Mouse (Mus musculus) heart, embryonic 12.5 days (tissue): ENCODE measurements around the gene Tubal3. TPM values are rescaled to one million over a fixed set of nuclear protein-coding genes. Genes with fewer than 3 reads are reported as not detected.
"Not testable (repeated sequence)": the region's sequence is repeated elsewhere in the genome, so short reads cannot be mapped to it uniquely, and the experiment has no call there.

Experiments
- ATAC-seq: fragments of 200-750 bp; cut with Nextera tagmentation; 2 replicates; pipeline ENCODE4 v1.8.0; 2017; ENCODE audit warnings: moderate TSS enrichment, moderate library complexity; ENCODE audit not compliant: insufficient number of reproducible peaks, low FRiP score
- H3K27ac ChIP-seq: fragments of 300-500 bp; sonication (generic); 2 replicates; pipeline ENCODE4 v1.5.1; 2016; ENCODE audit warnings: mild to moderate bottlenecking, moderate library complexity; ENCODE audit not compliant: poor library complexity, severe bottlenecking
- H3K27me3 ChIP-seq: fragments of 300-500 bp; sonication (generic); replicated peaks from 2 replicates; pipeline ENCODE4 v1.6.1; 2016; ENCODE audit warnings: mild to moderate bottlenecking, moderate library complexity
- H3K36me3 ChIP-seq: fragments of 300-500 bp; sonication (generic); 2 replicates; pipeline ENCODE4 v1.6.1; 2016; ENCODE audit warnings: mild to moderate bottlenecking, moderate library complexity
- H3K4me1 ChIP-seq: fragments of 300-500 bp; sonication (generic); replicated peaks from 2 replicates; pipeline ENCODE4 v1.6.1; 2016; ENCODE audit warnings: mild to moderate bottlenecking
- H3K4me2 ChIP-seq: fragments of 300-500 bp; sonication (generic); 2 replicates; pipeline ENCODE4 v1.6.1; 2016; ENCODE audit warnings: mild to moderate bottlenecking, moderate library complexity
- H3K4me3 ChIP-seq: fragments of 300-500 bp; sonication (generic); 2 replicates; pipeline ENCODE4 v1.5.1; 2016; ENCODE audit warnings: mild to moderate bottlenecking
- H3K9ac ChIP-seq: fragments of 300-500 bp; sonication (generic); 2 replicates; pipeline ENCODE4 v1.6.1; 2016; ENCODE audit warnings: mild to moderate bottlenecking, moderate library complexity
- H3K9me3 ChIP-seq: fragments of 300-500 bp; sonication (generic); replicated peaks from 2 replicates; pipeline ENCODE4 v1.6.1; 2016; ENCODE audit warnings: mild to moderate bottlenecking, moderate library complexity
- WGBS: fragments of 180-500 bp; shearing (Covaris S2); methylation state at CpG from one replicate; pipeline ENCODE4 v1.1.7; 2016; 5-methylcytosine and 5-hydroxymethylcytosine counted together
- polyA plus RNA-seq: library from polyadenylated mRNA; unstranded; fragments of >200 nt; fragmentation: Nextera tagmentation; extraction: Ambion mirVana; gene quantifications from 2 replicates; pipeline ENCODE4 v1.2.1, GENCODE M21; 2016

Tubal3 gene
- polyA plus RNA-seq, 1 experiment from 2014 or later = not detected

DNA sequence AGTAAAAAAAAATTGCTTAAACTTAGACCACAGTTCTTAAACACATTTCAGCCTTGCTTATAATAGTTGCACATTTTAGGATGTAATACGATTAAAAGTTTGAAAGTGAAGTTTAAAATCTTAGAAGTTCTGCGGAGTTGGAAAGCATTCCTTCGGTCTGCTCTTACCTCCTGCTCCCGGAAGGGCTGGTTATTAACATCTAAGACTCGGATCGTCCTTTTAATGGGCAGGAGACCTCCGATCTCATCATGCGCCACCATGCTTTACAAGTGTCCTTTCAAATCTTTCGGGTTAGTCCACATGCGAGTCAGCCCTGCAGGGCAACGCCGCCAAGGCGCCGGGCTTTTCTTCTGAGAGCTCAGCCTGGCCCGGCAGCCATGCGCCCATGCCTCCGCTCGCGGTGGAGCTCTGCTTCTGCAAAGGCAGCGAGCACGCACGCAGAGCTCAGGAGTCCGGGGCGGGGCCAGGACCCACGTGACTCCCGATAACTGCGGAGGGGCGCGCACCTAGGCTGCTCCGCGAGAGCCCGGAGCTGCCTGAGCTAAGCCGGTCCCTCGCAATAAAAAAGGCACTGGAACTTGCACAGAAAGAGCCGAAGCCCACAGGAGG, 24.8 kb upstream of the Tubal3 start:
- ATAC-seq = peak; percentile 99
- H3K4me3 ChIP-seq = peak overlapping the region; percentile 76
- H3K4me1 ChIP-seq = peaks cover 11% of the 10 kb centered on the region
- H3K36me3 ChIP-seq = peaks cover 6% of the 10 kb centered on the region
- H3K27ac ChIP-seq = peak overlapping the region; percentile 82
- H3K9me3 ChIP-seq = no peaks in the 10 kb centered on the region
- no peaks in the 10 kb centered on the region for H3K27me3 ChIP-seq
- H3K4me2 ChIP-seq = peak overlapping the region; percentile 63
- under 1% methylated on average over 35 of the region's 35 CpGs for WGBS
- H3K9ac ChIP-seq = peak overlapping the region; percentile 86

DNA sequence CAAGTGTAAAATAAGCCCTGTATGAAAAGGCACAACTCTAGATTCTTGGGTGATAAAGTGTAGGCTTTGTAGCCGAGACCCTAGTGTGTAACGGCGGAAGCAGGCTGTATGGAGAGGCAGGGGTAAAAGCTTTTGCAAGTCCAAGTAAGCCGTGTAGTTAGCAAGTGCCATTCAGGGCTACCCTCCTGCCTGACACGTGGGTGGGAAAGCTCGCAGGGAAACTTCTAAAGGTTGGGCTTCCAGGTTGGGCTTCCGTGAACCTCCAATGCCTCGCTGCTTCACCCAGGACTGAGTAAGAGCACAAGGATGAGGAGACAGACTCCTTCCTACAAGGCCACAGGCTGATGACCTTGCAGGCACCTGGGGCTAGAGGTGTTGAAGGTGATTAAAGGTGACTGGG, 23.5 kb upstream of the Tubal3 start:
- Histone ChIP-seq H3K4me2 (no peak overlapping the region), H3K4me1 (peaks cover 11% of the 10 kb centered on the region), H3K36me3 (peaks cover 9% of the 10 kb centered on the region), H3K9ac (no peak overlapping the region), H3K9me3 (no peaks in the 10 kb centered on the region), H3K4me3 (no peak overlapping the region), H3K27me3 (no peaks in the 10 kb centered on the region), H3K27ac (no peak overlapping the region)
- ATAC-seq = no peak
- 72% methylated on average over 8 of the region's 8 CpGs for WGBS

DNA sequence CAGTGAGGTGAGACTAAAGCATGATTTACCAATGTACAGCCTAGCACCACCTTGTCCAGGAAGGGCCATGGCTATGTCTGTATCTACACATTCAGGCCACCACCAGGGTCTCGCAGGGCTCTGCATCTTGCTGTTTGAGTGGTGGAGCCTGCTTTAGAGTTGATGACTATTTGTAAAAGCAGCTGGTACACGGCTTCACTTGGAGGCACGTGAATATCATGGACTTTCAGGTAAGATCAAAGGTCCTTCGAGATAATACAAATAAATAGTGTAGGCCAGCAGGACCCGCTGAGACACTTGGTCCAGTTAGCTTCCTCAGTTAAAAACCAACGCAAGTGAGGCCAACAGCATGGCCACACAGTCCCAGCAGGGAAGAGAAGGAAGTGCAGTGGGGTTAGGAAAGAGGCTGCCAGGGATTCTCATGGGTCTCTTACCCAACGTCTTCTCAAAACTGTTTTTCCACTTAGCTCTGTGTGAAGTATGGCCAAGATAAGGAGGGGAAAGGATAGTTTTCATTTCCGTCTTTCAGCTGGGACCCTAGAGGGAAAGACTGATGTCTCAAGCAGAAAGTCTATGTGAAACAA, 22.6 kb upstream of the Tubal3 start:
- Histone ChIP-seq H3K27ac (no peak overlapping the region), H3K9me3 (no peaks in the 10 kb centered on the region), H3K9ac (no peak overlapping the region), H3K27me3 (no peaks in the 10 kb centered on the region), H3K4me2 (no peak overlapping the region), H3K4me3 (no peak overlapping the region), H3K36me3 (peaks cover 14% of the 10 kb centered on the region), H3K4me1 (peaks cover 6% of the 10 kb centered on the region)
- ATAC-seq = no peak
- 72% methylated on average over 8 of the region's 8 CpGs for WGBS

DNA sequence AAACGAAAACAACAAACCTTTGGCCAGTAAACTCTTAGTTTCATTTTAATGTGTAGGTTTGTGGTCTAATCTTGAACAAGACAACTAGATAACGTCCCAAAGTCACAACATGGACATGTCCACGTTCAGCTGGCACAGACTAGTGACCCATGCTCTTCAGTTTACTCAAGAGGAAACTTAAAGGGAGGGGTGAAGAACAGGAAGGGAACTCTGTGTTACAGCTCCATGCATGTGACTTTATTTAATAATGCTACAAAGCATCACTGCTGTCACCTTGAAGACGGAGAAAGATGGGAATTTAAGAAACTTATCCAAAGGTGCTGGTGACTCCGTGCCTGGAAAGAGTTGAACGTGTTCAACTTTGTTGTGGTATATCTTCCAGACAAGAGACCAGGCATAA, 22.0 kb upstream of the Tubal3 start:
- WGBS = 79% methylated on average over 6 of the region's 6 CpGs
- no peak for ATAC-seq

DNA sequence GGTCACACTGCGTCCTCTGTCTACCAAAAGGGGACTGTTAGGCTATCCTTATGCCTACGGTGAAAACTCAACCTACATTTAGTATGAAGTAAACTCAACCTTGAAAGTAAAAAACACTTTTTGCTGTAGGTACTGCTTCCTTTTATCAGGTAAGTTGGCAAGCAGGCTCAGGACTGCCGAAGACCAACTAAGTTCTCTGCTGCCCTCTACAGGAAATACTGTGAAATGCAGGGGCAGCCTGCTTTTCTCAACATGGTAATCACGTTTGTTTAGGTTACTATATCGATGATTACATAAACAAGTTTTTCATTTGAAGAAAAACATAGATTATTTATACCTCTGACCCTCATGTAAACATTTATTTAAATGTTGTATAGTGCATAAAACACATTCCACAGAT, 21.2 kb upstream of the Tubal3 start:
- Histone ChIP-seq H3K4me1 (no peaks in the 10 kb centered on the region; the same call in none of the 2 replicates), H3K4me3 (no peak overlapping the region), H3K27ac (no peak overlapping the region), H3K27me3 (no peaks in the 10 kb centered on the region), H3K9ac (no peak overlapping the region), H3K4me2 (no peak overlapping the region), H3K36me3 (peaks cover 17% of the 10 kb centered on the region), H3K9me3 (no peaks in the 10 kb centered on the region)
- WGBS = 35% methylated on average over 5 of the region's 5 CpGs
- no peak for ATAC-seq

More for the DNA sequence above, 22.0 kb upstream of the Tubal3 start:
- Histone ChIP-seq H3K4me2 (no peak overlapping the region), H3K27me3 (no peaks in the 10 kb centered on the region), H3K9me3 (no peaks in the 10 kb centered on the region), H3K36me3 (peaks cover 17% of the 10 kb centered on the region), H3K9ac (no peak overlapping the region), H3K4me3 (no peak overlapping the region), H3K4me1 (peaks cover 6% of the 10 kb centered on the region), H3K27ac (no peak overlapping the region)

DNA sequence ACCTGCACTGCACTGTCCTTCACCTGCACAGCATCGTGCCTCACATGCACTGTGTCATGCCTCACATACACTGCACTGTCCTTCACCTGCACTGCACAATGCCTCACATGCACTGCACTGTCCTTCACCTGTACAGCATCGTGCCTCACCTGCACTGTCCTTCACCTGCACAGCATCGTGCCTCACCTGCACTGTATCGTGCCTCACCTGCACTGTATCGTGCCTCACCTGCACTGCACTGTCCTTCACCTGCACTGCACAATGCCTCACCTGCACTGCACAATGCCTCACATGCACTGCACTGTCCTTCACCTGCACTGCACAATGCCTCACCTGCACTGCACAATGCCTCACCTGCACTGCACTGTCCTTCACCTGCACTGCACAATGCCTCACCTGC, 19.9 kb upstream of the Tubal3 start:
- not testable (repeated sequence) for H3K9me3 ChIP-seq, H3K9ac ChIP-seq, H3K27me3 ChIP-seq, H3K4me3 ChIP-seq, H3K4me1 ChIP-seq, H3K27ac ChIP-seq, H3K4me2 ChIP-seq, ATAC-seq
- peaks cover 17% of the 10 kb centered on the region for H3K36me3 ChIP-seq
- WGBS = 90% methylated on average over 5 of the region's 5 CpGs

DNA sequence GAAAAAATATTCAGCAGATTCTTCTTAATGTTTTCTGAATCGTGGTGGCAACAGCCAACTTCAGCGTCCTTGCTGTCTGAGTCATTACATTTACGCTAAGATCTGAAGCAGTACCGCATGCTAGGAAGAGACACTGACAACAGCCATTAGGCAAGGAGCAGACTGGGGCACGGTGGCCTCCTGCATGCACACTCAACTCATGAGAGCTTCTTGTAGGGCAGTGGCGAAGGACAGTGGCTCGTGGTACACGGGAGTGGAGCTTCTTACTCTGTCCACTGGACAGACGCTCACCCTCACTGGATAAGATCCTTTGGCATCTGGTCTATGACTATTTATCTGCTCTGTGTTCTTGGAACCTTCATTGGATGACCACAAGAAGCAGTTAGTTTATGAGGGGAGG, 18.8 kb upstream of the Tubal3 start:
- Histone ChIP-seq H3K4me2 (no peak overlapping the region), H3K9me3 (no peaks in the 10 kb centered on the region), H3K36me3 (peaks cover 20% of the 10 kb centered on the region), H3K9ac (no peak overlapping the region), H3K4me3 (no peak overlapping the region), H3K27me3 (no peaks in the 10 kb centered on the region), H3K27ac (no peak overlapping the region), H3K4me1 (no peaks in the 10 kb centered on the region)
- WGBS = 87% methylated on average over 9 of the region's 9 CpGs
- ATAC-seq = no peak

DNA sequence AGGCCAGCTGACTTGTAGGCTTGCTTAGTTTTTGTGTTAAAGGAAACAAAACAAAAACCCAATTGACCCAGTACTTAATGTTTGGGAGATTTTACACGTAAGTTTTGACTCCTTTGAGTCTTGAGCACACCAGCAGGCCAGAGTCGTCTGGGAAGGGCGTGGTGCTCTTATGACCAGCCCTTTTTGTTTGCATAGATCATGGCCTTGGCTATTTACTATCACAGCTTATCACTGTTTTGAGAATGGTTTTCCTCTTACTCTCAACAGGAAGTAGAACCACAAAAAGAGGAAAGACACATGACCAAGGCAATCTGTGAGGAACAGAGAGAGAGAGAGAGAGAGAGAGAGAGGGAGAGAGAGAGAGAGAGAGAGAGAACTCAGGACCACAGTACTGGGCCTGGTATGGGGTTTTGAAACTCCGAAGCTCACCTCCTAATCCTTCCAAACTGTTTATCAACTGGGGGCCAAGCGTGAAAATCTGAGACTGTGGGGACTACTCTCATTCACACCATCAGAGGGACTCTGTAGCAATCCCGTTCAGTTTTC, 10.8 kb upstream of the Tubal3 start:
- Histone ChIP-seq H3K36me3 (peaks cover 23% of the 10 kb centered on the region), H3K4me2 (no peak overlapping the region), H3K27ac (no peak overlapping the region), H3K4me3 (no peak overlapping the region), H3K4me1 (peaks cover 13% of the 10 kb centered on the region; the same call in 1 of the 2 replicates), H3K9ac (no peak overlapping the region), H3K27me3 (no peaks in the 10 kb centered on the region), H3K9me3 (no peaks in the 10 kb centered on the region)
- no peak for ATAC-seq
- 54% methylated on average over 6 of the region's 6 CpGs for WGBS

DNA sequence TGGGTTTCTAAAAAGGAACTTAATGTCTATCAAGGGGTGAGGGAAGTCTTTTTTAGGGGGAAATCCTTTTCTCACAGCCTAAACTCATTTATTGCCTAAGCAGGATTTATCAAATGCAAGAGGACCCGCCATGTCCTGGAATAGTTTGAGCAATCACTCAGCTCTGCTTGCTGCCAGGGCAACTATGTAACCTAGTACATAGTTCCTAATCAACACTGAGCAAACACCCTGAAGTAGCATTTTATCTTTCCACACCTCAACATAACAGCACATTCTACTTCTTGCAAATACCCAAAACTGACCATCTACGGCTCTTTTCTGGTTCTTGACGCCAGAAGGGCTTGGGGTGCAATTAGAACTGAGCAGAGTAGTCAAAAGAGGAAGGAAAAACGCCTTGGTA, 9.8 kb upstream of the Tubal3 start:
- Histone ChIP-seq H3K4me2 (no peak overlapping the region), H3K36me3 (peaks cover 25% of the 10 kb centered on the region), H3K27ac (no peak overlapping the region), H3K27me3 (no peaks in the 10 kb centered on the region), H3K9ac (no peak overlapping the region), H3K4me1 (peaks cover 13% of the 10 kb centered on the region; the same call in 1 of the 2 replicates), H3K9me3 (no peaks in the 10 kb centered on the region), H3K4me3 (no peak overlapping the region)
- WGBS = 56% methylated on average over 4 of the region's 4 CpGs
- no peak for ATAC-seq

DNA sequence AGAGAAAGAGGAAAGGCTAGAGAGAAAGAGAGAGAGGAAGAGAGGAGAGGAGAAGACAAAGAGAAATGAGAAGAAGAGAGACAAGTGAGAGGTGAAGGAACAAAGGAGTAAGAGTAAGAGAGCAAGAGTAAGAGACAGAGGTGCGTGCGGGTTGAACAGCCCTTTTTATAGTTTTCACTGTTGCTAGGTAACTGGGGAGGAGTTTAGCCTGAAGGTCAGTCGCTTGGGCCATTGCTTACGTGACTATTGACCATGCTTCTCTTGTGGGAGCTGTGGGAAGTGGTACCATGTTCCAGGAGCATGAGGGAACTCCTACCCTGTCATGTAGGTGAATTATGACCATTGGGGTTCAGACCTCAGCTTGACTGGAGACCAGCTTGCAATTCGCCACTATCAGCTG, 7.7 kb upstream of the Tubal3 start:
- no peak overlapping the region for H3K4me3 ChIP-seq

DNA sequence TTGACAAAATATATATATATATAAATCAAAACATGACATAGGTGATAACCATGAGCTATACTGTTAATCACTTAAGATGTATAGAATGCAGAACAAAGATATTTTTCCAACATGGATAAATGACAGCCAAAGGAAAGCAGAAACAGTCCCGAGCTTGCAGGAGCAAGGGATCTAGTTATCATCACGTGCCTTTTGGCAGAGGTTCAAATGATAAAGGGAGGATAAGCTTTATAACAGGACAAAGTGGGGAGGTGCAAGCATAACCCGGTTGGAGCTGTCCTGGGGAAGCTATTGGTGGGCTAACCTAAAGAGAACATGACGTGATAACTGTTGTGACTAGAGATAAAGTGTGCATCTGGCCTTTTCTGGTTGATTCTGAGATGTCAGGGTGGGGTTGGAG, 4.6 kb upstream of the Tubal3 start:
- 23% methylated on average over 4 of the region's 4 CpGs for WGBS

More for the DNA sequence above, 7.7 kb upstream of the Tubal3 start:
- ATAC-seq = no peak
- 82% methylated on average over 5 of the region's 5 CpGs for WGBS
- H3K4me2 ChIP-seq = no peak overlapping the region
- no peak overlapping the region for H3K27ac ChIP-seq
- H3K27me3 ChIP-seq = no peaks in the 10 kb centered on the region
- H3K9me3 ChIP-seq = no peaks in the 10 kb centered on the region
- no peak overlapping the region for H3K9ac ChIP-seq
- H3K36me3 ChIP-seq = peaks cover 27% of the 10 kb centered on the region
- H3K4me1 ChIP-seq = peaks cover 16% of the 10 kb centered on the region; the same call in 1 of the 2 replicates

More for the DNA sequence above, 4.6 kb upstream of the Tubal3 start:
- no peaks in the 10 kb centered on the region; the same call in 1 of the 2 replicates for H3K9me3 ChIP-seq
- H3K4me1 ChIP-seq = peaks cover 11% of the 10 kb centered on the region
- no peak overlapping the region for H3K4me3 ChIP-seq
- no peaks in the 10 kb centered on the region for H3K27me3 ChIP-seq
- ATAC-seq = no peak
- H3K9ac ChIP-seq = no peak overlapping the region
- no peak overlapping the region for H3K27ac ChIP-seq
- H3K36me3 ChIP-seq = peaks cover 35% of the 10 kb centered on the region
- H3K4me2 ChIP-seq = no peak overlapping the region
